Comparison of ENCODE assay signal across 13 mouse cellular contexts in genomic region chr2:32061189-32061588, GRCm38 (mm10). TPM values are rescaled to one million over a fixed set of nuclear protein-coding genes. Genes with fewer than 3 reads are reported as not detected.
DNase-seq lines count a peak whose midpoint lies in the region; ATAC-seq and TF ChIP-seq lines count a peak whose summit lies in the region.
"Had no signal": no experiment of that assay in that cellular context is flagged by ENCODE, and none has a peak within 500 bp of the region (broad histone marks: within the 10 kb centered on the region; RNA-seq: fewer than 3 reads in every experiment).

No protein-coding gene starts in this region.

- TF ChIP-seq CTCF in heart, postnatal 0 days (IDR thresholded peaks at IDR 0.05; ENCODE audit: low read depth), result no peak
- no peak for TF ChIP-seq CTCF in liver, embryonic 14.5 days (IDR thresholded peaks at IDR 0.05; ENCODE audit: low read depth)

- no peak for ATAC-seq in CD4-positive, CD25-positive, alpha-beta regulatory T cell, adult 4 months
- no peak for ATAC-seq in heart, postnatal 0 days (ENCODE audit: insufficient read depth, low read depth)
- ATAC-seq in common myeloid progenitor, adult 5-6 weeks (replicated peaks; ENCODE audit: low read depth, poor library complexity, severe bottlenecking), result peak; percentile 40
- ATAC-seq in liver, embryonic 14.5 days (ENCODE audit: insufficient read depth), result peak; percentile 80
- ATAC-seq: midbrain, embryonic 13.5 days had no signal

- intact Hi-C loops in left cerebral cortex, postnatal 25 days (cut with DNase I), result no loop called here

- no peaks in the 10 kb centered on the region for H3K27me3 ChIP-seq in heart, postnatal 0 days (ENCODE audit: control insufficient read depth, insufficient read depth, low read length)
- H3K27me3 ChIP-seq in liver, embryonic 14.5 days (ENCODE audit: control insufficient read depth, insufficient read depth, low read length), result no peaks in the 10 kb centered on the region

- H3K27ac ChIP-seq in heart, postnatal 0 days (ENCODE audit: low read depth), result peak overlapping the region; percentile 68; the same call in 1 of the 2 replicates
- peak overlapping the region; percentile 61 for H3K27ac ChIP-seq in liver, embryonic 14.5 days
- H3K27ac ChIP-seq: kidney, postnatal 0 days; midbrain, embryonic 13.5 days had no signal

- H3K36me3 ChIP-seq in heart, postnatal 0 days (replicated peaks; ENCODE audit: control insufficient read depth, insufficient read depth, low read length), result no peaks in the 10 kb centered on the region
- no peaks in the 10 kb centered on the region; the same call in 1 of the 2 replicates for H3K36me3 ChIP-seq in liver, embryonic 14.5 days (replicated peaks; ENCODE audit: control insufficient read depth, insufficient read depth, low read depth)
- H3K36me3 ChIP-seq: midbrain, embryonic 13.5 days had no signal

- 50% methylated on average over 2 of the region's 2 CpGs for WGBS in heart, postnatal 0 days
- WGBS in liver, embryonic 14.5 days (ENCODE audit: insufficient replicate concordance), result 7% methylated on average over 2 of the region's 2 CpGs

- TF ChIP-seq EP300 in heart, postnatal 0 days (IDR thresholded peaks at IDR 0.05; ENCODE audit: low read depth), result no peak
- TF ChIP-seq EP300 in liver, embryonic 14.5 days (IDR thresholded peaks at IDR 0.05; ENCODE audit: low read depth), result peak; percentile 68

- no peaks in the 10 kb centered on the region for H3K9me3 ChIP-seq in heart, postnatal 0 days (replicated peaks; ENCODE audit: control insufficient read depth, low read length)
- no peaks in the 10 kb centered on the region for H3K9me3 ChIP-seq in liver, embryonic 14.5 days (ENCODE audit: control insufficient read depth, low read length)
- H3K9me3 ChIP-seq: midbrain, embryonic 13.5 days had no signal

- no peak overlapping the region for H3K9ac ChIP-seq in heart, postnatal 0 days (replicated peaks; ENCODE audit: low read depth, low read length)
- peak overlapping the region; percentile 37 for H3K9ac ChIP-seq in liver, embryonic 14.5 days (replicated peaks)
- H3K9ac ChIP-seq: midbrain, embryonic 13.5 days had no signal

- H3K4me3 ChIP-seq in heart, postnatal 0 days (ENCODE audit: low read depth, low read length), result no peak overlapping the region
- no peak overlapping the region for H3K4me3 ChIP-seq in liver, embryonic 14.5 days (ENCODE audit: insufficient read depth in 1 of 2, low read depth in 2 of 2, low read length in 2 of 2)
- H3K4me3 ChIP-seq: midbrain, embryonic 13.5 days had no signal

- DNase-seq in CD4-positive, CD25-positive, alpha-beta regulatory T cell, adult 2 months (ENCODE audit: low read depth, low spot score), result peak; percentile 42
- no peak for DNase-seq in heart, postnatal 0 days (ENCODE audit: low spot score)
- no peak for DNase-seq in heart, postnatal 4 days
- peak; percentile 51 to 57 (median 54) for DNase-seq in liver, embryonic 14.5 days (ENCODE audit: low read depth in 3 of 3, low spot score in 3 of 3)
- no peak for DNase-seq in frontal cortex, postnatal 14 days (ENCODE audit: low spot score in 2 of 2)
- no peak for DNase-seq in left cerebral cortex, postnatal 25 days (ENCODE audit: low spot score in 2 of 2)
- DNase-seq: adrenal gland, postnatal 14 days; lung, postnatal 14 days; right cerebral cortex, postnatal 25 days had no signal

- no peak overlapping the region for H3K4me2 ChIP-seq in heart, postnatal 0 days (ENCODE audit: low read depth, low read length)
- peak overlapping the region; percentile 58 for H3K4me2 ChIP-seq in liver, embryonic 14.5 days (ENCODE audit: low read depth)
- H3K4me2 ChIP-seq: midbrain, embryonic 13.5 days had no signal

- H3K4me1 ChIP-seq in heart, postnatal 0 days (ENCODE audit: control insufficient read depth, insufficient read depth), result peaks cover 63% of the 10 kb centered on the region
- peaks cover 44 to 57% of the 10 kb centered on the region in 2 experiments for H3K4me1 ChIP-seq in liver, embryonic 14.5 days (replicated peaks; ENCODE audit: control insufficient read depth in 2 of 2, insufficient read depth in 2 of 2, low read length in 1 of 2)
- H3K4me1 ChIP-seq: midbrain, embryonic 13.5 days had no signal

RNA-seq across cellular contexts. Expression of gene Fam78a, which starts 23.5 kb away (rescaled TPM):
- 10 to 100 TPM; 22.6 to 24.4 TPM for polyA plus RNA-seq in CD4-positive, CD25-positive, alpha-beta regulatory T cell, adult 4 months (2017; shearing (Covaris generic))
- 28.7 and 34.9 TPM in 2 replicates for total RNA-seq in heart, postnatal 0 days (2014; rRNA removed; ENCODE audit: low replicate concordance)
- 14.6 and 18.0 TPM in 2 replicates for polyA plus RNA-seq in heart, postnatal 0 days (2015; fragmentation: Nextera tagmentation; extraction: Ambion mirVana)
- 10 to 100 TPM; 40.9 to 42.5 TPM for total RNA-seq in heart, postnatal 4 days (2021)
- 14.2 and 17.5 TPM in 2 replicates for total RNA-seq in common myeloid progenitor, adult 5-6 weeks (2017)
- polyA plus RNA-seq in liver, embryonic 14.5 days (2012; rRNA removed), result 7.8 and 8.9 TPM in 2 replicates
- 9.8 and 12.5 TPM in 2 replicates for polyA plus RNA-seq in liver, embryonic 14.5 days (2014; fragmentation: Nextera tagmentation; extraction: Ambion mirVana)
- 1 to 10 TPM; 4.2 to 6.6 TPM for total RNA-seq in left cerebral cortex, postnatal 25 days (2021)

RNA-seq across cellular contexts. Expression of gene Plpp7, which starts 34.1 kb away (rescaled TPM):
- polyA plus RNA-seq in CD4-positive, CD25-positive, alpha-beta regulatory T cell, adult 4 months (2017; shearing (Covaris generic)), result not detected
- 30.7 and 56.3 TPM in 2 replicates for total RNA-seq in heart, postnatal 0 days (2014; rRNA removed; ENCODE audit: low replicate concordance)
- 23.4 and 24.0 TPM in 2 replicates for polyA plus RNA-seq in heart, postnatal 0 days (2015; fragmentation: Nextera tagmentation; extraction: Ambion mirVana)
- 10 to 100 TPM; 15.7 to 20.5 TPM for total RNA-seq in heart, postnatal 4 days (2021)
- total RNA-seq in common myeloid progenitor, adult 5-6 weeks (2017), result 1.1 and 4.4 TPM in 2 replicates
- polyA plus RNA-seq in liver, embryonic 14.5 days (2012; rRNA removed), result 1.4 TPM in 2 replicates
- 1.1 and 1.4 TPM in 2 replicates for polyA plus RNA-seq in liver, embryonic 14.5 days (2014; fragmentation: Nextera tagmentation; extraction: Ambion mirVana)
- total RNA-seq in left cerebral cortex, postnatal 25 days (2021), result 10 to 100 TPM; 27.6 to 28.0 TPM

Comparison
In these comparisons a context has a peak if more than half of its experiments do, and no peak if none do; other contexts are left out.
1. DNase-seq: peak in CD4-positive, CD25-positive, alpha-beta regulatory T cell, adult 2 months (single experiment) and liver, embryonic 14.5 days (3 of 3); none in heart, postnatal 0 days (single experiment), heart, postnatal 4 days (single experiment), frontal cortex, postnatal 14 days (0 of 2) and left cerebral cortex, postnatal 25 days (0 of 2).
2. ATAC-seq: peak in common myeloid progenitor, adult 5-6 weeks (single experiment) and liver, embryonic 14.5 days (single experiment); none in CD4-positive, CD25-positive, alpha-beta regulatory T cell, adult 4 months (single experiment) and heart, postnatal 0 days (single experiment).